Mouse (Mus musculus): ENCODE data around the gene Abcc12. TPM values are rescaled to one million over a fixed set of nuclear protein-coding genes. Genes with fewer than 3 reads are reported as not detected.

Gene Abcc12
- total and polyA plus RNA-seq, 2 experiments from 2014 or later, result 0.11 to 0.12 TPM

- Histone ChIP-seq H3K27me3 (ENCODE audit: insufficient read depth, low read length) (no peaks in the 10 kb centered on the region), H3K4me3 (ENCODE audit: low read depth, low read length) (no peak overlapping the region), H3K4me1 (ENCODE audit: insufficient read depth, low read length) (no peaks in the 10 kb centered on the region), H3K9ac (replicated peaks; ENCODE audit: low read length, poor library complexity, severe bottlenecking) (no peak overlapping the region), H3K27ac (ENCODE audit: low read depth, low read length) (no peak overlapping the region), H3K4me2 (ENCODE audit: low read depth, low read length, poor library complexity, severe bottlenecking) (no peak overlapping the region), H3K36me3 (ENCODE audit: insufficient read depth, low read length) (no peaks in the 10 kb centered on the region), H3K9me3 (ENCODE audit: low read length) (no peaks in the 10 kb centered on the region)
- 90% methylated on average over 1 of the region's 1 CpGs for WGBS
- DNase-seq (ENCODE audit: low spot score), result peak; percentile 66
- no peak for ATAC-seq (ENCODE audit: low FRiP score)
- TF ChIP-seq CTCF (IDR thresholded peaks at IDR 0.05), result no peak
Observed at GRCm38 (mm10) chr8:86514203-86514602, 66.3 kb downstream of the Abcc12 start.

GRCm38 (mm10) chr8:86512886-86513285 lies 67.6 kb downstream of the Abcc12 start:
- Histone ChIP-seq H3K4me2 (ENCODE audit: low read depth, low read length, poor library complexity, severe bottlenecking) (no peak overlapping the region), H3K27me3 (ENCODE audit: insufficient read depth, low read length) (no peaks in the 10 kb centered on the region), H3K9ac (replicated peaks; ENCODE audit: low read length, poor library complexity, severe bottlenecking) (no peak overlapping the region), H3K4me1 (ENCODE audit: insufficient read depth, low read length) (no peaks in the 10 kb centered on the region), H3K4me3 (ENCODE audit: low read depth, low read length) (no peak overlapping the region), H3K27ac (ENCODE audit: low read depth, low read length) (no peak overlapping the region), H3K36me3 (ENCODE audit: insufficient read depth, low read length) (no peaks in the 10 kb centered on the region), H3K9me3 (ENCODE audit: low read length) (no peaks in the 10 kb centered on the region)
- no peak for ATAC-seq (ENCODE audit: low FRiP score)
- 81% methylated on average over 5 of the region's 5 CpGs for WGBS
- no peak for TF ChIP-seq CTCF (IDR thresholded peaks at IDR 0.05)
- no peak for DNase-seq (ENCODE audit: low spot score)

- no peak overlapping the region for H3K27ac ChIP-seq (ENCODE audit: low read depth, low read length)
- H3K4me3 ChIP-seq (ENCODE audit: low read depth, low read length), result no peak overlapping the region
- H3K4me2 ChIP-seq (ENCODE audit: low read depth, low read length, poor library complexity, severe bottlenecking), result no peak overlapping the region
- DNase-seq (ENCODE audit: low spot score), result no peak
- no peak for TF ChIP-seq CTCF (IDR thresholded peaks at IDR 0.05)
- H3K9me3 ChIP-seq (ENCODE audit: low read length), result no peaks in the 10 kb centered on the region
- H3K9ac ChIP-seq (replicated peaks; ENCODE audit: low read length, poor library complexity, severe bottlenecking), result no peak overlapping the region
- WGBS, result 72% methylated on average over 10 of the region's 10 CpGs
- ATAC-seq (ENCODE audit: low FRiP score), result no peak
- no peaks in the 10 kb centered on the region for H3K36me3 ChIP-seq (ENCODE audit: insufficient read depth, low read length)
- H3K27me3 ChIP-seq (ENCODE audit: insufficient read depth, low read length), result no peaks in the 10 kb centered on the region
- H3K4me1 ChIP-seq (ENCODE audit: insufficient read depth, low read length), result no peaks in the 10 kb centered on the region
Observed at GRCm38 (mm10) chr8:86512131-86512792, 68.2 kb downstream of the Abcc12 start.

GRCm38 (mm10) chr8:86501341-86501740 lies 79.1 kb downstream of the Abcc12 start:
- WGBS, result 80% methylated on average over 7 of the region's 7 CpGs
- H3K27ac ChIP-seq (ENCODE audit: low read depth, low read length), result no peak overlapping the region
- no peak for DNase-seq (ENCODE audit: low spot score)
- no peak overlapping the region for H3K4me3 ChIP-seq (ENCODE audit: low read depth, low read length)
- no peaks in the 10 kb centered on the region for H3K27me3 ChIP-seq (ENCODE audit: insufficient read depth, low read length)
- H3K9me3 ChIP-seq (ENCODE audit: low read length), result no peaks in the 10 kb centered on the region
- no peak for TF ChIP-seq CTCF (IDR thresholded peaks at IDR 0.05)
- H3K4me2 ChIP-seq (ENCODE audit: low read depth, low read length, poor library complexity, severe bottlenecking), result no peak overlapping the region
- no peaks in the 10 kb centered on the region for H3K36me3 ChIP-seq (ENCODE audit: insufficient read depth, low read length)
- H3K4me1 ChIP-seq (ENCODE audit: insufficient read depth, low read length), result no peaks in the 10 kb centered on the region
- no peak for ATAC-seq (ENCODE audit: low FRiP score)
- H3K9ac ChIP-seq (replicated peaks; ENCODE audit: low read length, poor library complexity, severe bottlenecking), result no peak overlapping the region

GRCm38 (mm10) chr8:86495056-86495455 lies 85.4 kb downstream of the Abcc12 start:
- H3K27me3 ChIP-seq (ENCODE audit: insufficient read depth, low read length), result no peaks in the 10 kb centered on the region
- TF ChIP-seq CTCF (IDR thresholded peaks at IDR 0.05), result no peak
- WGBS, result 92% methylated on average over 4 of the region's 4 CpGs

GRCm38 (mm10) chr8:86493841-86494240 lies 86.6 kb downstream of the Abcc12 start:
- Histone ChIP-seq H3K4me3 (ENCODE audit: low read depth, low read length) (no peak overlapping the region), H3K27ac (ENCODE audit: low read depth, low read length) (no peak overlapping the region), H3K9ac (replicated peaks; ENCODE audit: low read length, poor library complexity, severe bottlenecking) (no peak overlapping the region), H3K4me1 (ENCODE audit: insufficient read depth, low read length) (no peaks in the 10 kb centered on the region), H3K36me3 (ENCODE audit: insufficient read depth, low read length) (no peaks in the 10 kb centered on the region), H3K27me3 (ENCODE audit: insufficient read depth, low read length) (no peaks in the 10 kb centered on the region), H3K9me3 (ENCODE audit: low read length) (no peaks in the 10 kb centered on the region), H3K4me2 (ENCODE audit: low read depth, low read length, poor library complexity, severe bottlenecking) (no peak overlapping the region)
- TF ChIP-seq CTCF (IDR thresholded peaks at IDR 0.05), result no peak
- 38% methylated on average over 1 of the region's 1 CpGs for WGBS
- ATAC-seq (ENCODE audit: low FRiP score), result no peak
- DNase-seq (ENCODE audit: low spot score), result no peak

More at GRCm38 (mm10) chr8:86495056-86495455, 85.4 kb downstream of the Abcc12 start:
- no peak for DNase-seq (ENCODE audit: low spot score)
- Histone ChIP-seq H3K9ac (replicated peaks; ENCODE audit: low read length, poor library complexity, severe bottlenecking) (no peak overlapping the region), H3K4me3 (ENCODE audit: low read depth, low read length) (no peak overlapping the region), H3K4me2 (ENCODE audit: low read depth, low read length, poor library complexity, severe bottlenecking) (no peak overlapping the region), H3K36me3 (ENCODE audit: insufficient read depth, low read length) (no peaks in the 10 kb centered on the region), H3K4me1 (ENCODE audit: insufficient read depth, low read length) (no peaks in the 10 kb centered on the region), H3K27ac (ENCODE audit: low read depth, low read length) (no peak overlapping the region), H3K9me3 (ENCODE audit: low read length) (no peaks in the 10 kb centered on the region)
- ATAC-seq (ENCODE audit: low FRiP score), result no peak
